ENCODE assay signal across 17 mouse cellular contexts in genomic region chr19:54952546-54952945, GRCm38 (mm10).
"Had no signal": no experiment of that assay in that cellular context is flagged by ENCODE, and none has a peak within 500 bp of the region (broad histone marks: within the 10 kb centered on the region; RNA-seq: fewer than 3 reads in every experiment).

No protein-coding gene starts in this region.

- H3K4me2 ChIP-seq: lung, embryonic 14.5 days; midbrain, embryonic 12.5 days; neural tube, embryonic 13.5 days; neural tube, embryonic 15.5 days had no signal

- H3K4me3 ChIP-seq: midbrain, embryonic 10.5 days; midbrain, embryonic 12.5 days; myocyte; neural tube, embryonic 13.5 days; neural tube, embryonic 15.5 days had no signal

- H3K9ac ChIP-seq: lung, embryonic 14.5 days; midbrain, embryonic 12.5 days; neural tube, embryonic 13.5 days; neural tube, embryonic 15.5 days had no signal

- H3K27me3 ChIP-seq: midbrain, embryonic 12.5 days; neural tube, embryonic 13.5 days; neural tube, embryonic 15.5 days had no signal

- H3K9me3 ChIP-seq: midbrain, embryonic 12.5 days; neural tube, embryonic 13.5 days; neural tube, embryonic 15.5 days had no signal

- H3K36me3 ChIP-seq: midbrain, embryonic 10.5 days; midbrain, embryonic 12.5 days; neural tube, embryonic 13.5 days; neural tube, embryonic 15.5 days had no signal

- H3K27ac ChIP-seq: midbrain, embryonic 10.5 days; midbrain, embryonic 12.5 days; neural tube, embryonic 13.5 days; neural tube, embryonic 15.5 days had no signal

- DNase-seq: lung, embryonic 14.5 days; lung, postnatal 10 days; lung, postnatal 4 days; midbrain, embryonic 14.5 days; retina, postnatal 1 day; right cerebral cortex, adult 18-20 months; right cerebral cortex, postnatal 25 days; right cerebral cortex, postnatal 4 days; spleen, adult 18-20 months; thymus, adult 18-20 months; thymus, postnatal 14 days; thymus, postnatal 36 days had no signal
